Mouse (Mus musculus) spleen, adult 2 months (tissue): ENCODE results near the gene Mark1.

Experiments used
- CTCF ChIP-seq: fragments of 200-500 bp; IDR thresholded peaks from 2 replicates; pipeline ENCODE4 v1.5.1; 2011; ENCODE audit warnings: mild to moderate bottlenecking, inconsistent platforms; ENCODE audit not compliant: insufficient read depth, insufficient read length, insufficient replicate concordance; ENCODE audit errors: extremely low read depth
- POLR2A ChIP-seq: fragments of 200-500 bp; IDR thresholded peaks from 2 replicates; pipeline ENCODE4 v1.6.1; 2011; ENCODE audit warnings: low read depth, low read length, inconsistent platforms

GRCm38 (mm10) chr1:184983751-184984150, 15.6 kb downstream of the Mark1 start:
- TF ChIP-seq CTCF (no peak), POLR2A (no peak)
